7 mouse cellular contexts compared by ENCODE assay signal in genomic region chr2:153585981-153586380, GRCm38 (mm10). TPM values are rescaled to one million over a fixed set of nuclear protein-coding genes. Genes with fewer than 3 reads are reported as not detected.
DNase-seq lines count a peak whose midpoint lies in the region; ATAC-seq lines count a peak whose summit lies in the region.

No protein-coding gene starts in this region.

- H3K9ac ChIP-seq in kidney, embryonic 15.5 days: no peak overlapping the region
- no peak overlapping the region for H3K9ac ChIP-seq in hindbrain, embryonic 14.5 days
- H3K9ac ChIP-seq in midbrain, embryonic 14.5 days (replicated peaks; ENCODE audit: low read length): peak overlapping the region; percentile 32; the same call in 1 of the 2 replicates

- no peaks in the 10 kb centered on the region for H3K27me3 ChIP-seq in kidney, embryonic 15.5 days
- no peaks in the 10 kb centered on the region for H3K27me3 ChIP-seq in hindbrain, embryonic 14.5 days (ENCODE audit: control insufficient read depth, insufficient read depth, low read length)
- no peaks in the 10 kb centered on the region for H3K27me3 ChIP-seq in midbrain, embryonic 14.5 days (ENCODE audit: control insufficient read depth, insufficient read depth, low read length)

- no peak overlapping the region for H3K4me3 ChIP-seq in kidney, embryonic 15.5 days (replicated peaks)
- H3K4me3 ChIP-seq in hindbrain, embryonic 14.5 days (replicated peaks; ENCODE audit: low read length): no peak overlapping the region
- no peak overlapping the region; the same call in 1 of the 2 replicates for H3K4me3 ChIP-seq in midbrain, embryonic 14.5 days (replicated peaks; ENCODE audit: low read depth, low read length)

- no peak for DNase-seq in kidney, postnatal 36 days
- DNase-seq in ZHBTc4 (ENCODE audit: low read depth, low spot score): peak; percentile 58
- no peak for DNase-seq in hindbrain, embryonic 14.5 days (ENCODE audit: low spot score)
- no peak for DNase-seq in midbrain, embryonic 14.5 days
- no peak for DNase-seq in left cerebral cortex, adult 9 months (ENCODE audit: low spot score in 2 of 2)
- DNase-seq in thymus, postnatal 36 days: no peak

- H3K4me2 ChIP-seq in kidney, embryonic 15.5 days: peak overlapping the region; percentile 54; the same call in 1 of the 2 replicates
- H3K4me2 ChIP-seq in hindbrain, embryonic 14.5 days (replicated peaks): peak overlapping the region; percentile 44
- H3K4me2 ChIP-seq in midbrain, embryonic 14.5 days (ENCODE audit: low read length): no peak overlapping the region; the same call in 1 of the 2 replicates

- no peak overlapping the region for H3K27ac ChIP-seq in kidney, embryonic 15.5 days
- no peak overlapping the region for H3K27ac ChIP-seq in hindbrain, embryonic 14.5 days
- no peak overlapping the region for H3K27ac ChIP-seq in midbrain, embryonic 14.5 days (replicated peaks; ENCODE audit: low read depth, low read length)

- H3K9me3 ChIP-seq in kidney, embryonic 15.5 days (replicated peaks): no peaks in the 10 kb centered on the region
- H3K9me3 ChIP-seq in hindbrain, embryonic 14.5 days (ENCODE audit: control insufficient read depth, low read length): no peaks in the 10 kb centered on the region
- no peaks in the 10 kb centered on the region for H3K9me3 ChIP-seq in midbrain, embryonic 14.5 days (ENCODE audit: control insufficient read depth, low read length)

- 73% methylated on average over 6 of the region's 6 CpGs for WGBS in kidney, embryonic 15.5 days
- WGBS in hindbrain, embryonic 14.5 days: 65% methylated on average over 6 of the region's 6 CpGs
- 65% methylated on average over 6 of the region's 6 CpGs for WGBS in midbrain, embryonic 14.5 days

- no peak for ATAC-seq in kidney, embryonic 15.5 days (replicated peaks; ENCODE audit: low FRiP score)
- ATAC-seq in hindbrain, embryonic 14.5 days (ENCODE audit: low FRiP score): no peak
- ATAC-seq in midbrain, embryonic 14.5 days (ENCODE audit: low FRiP score, low TSS enrichment): no peak

- H3K36me3 ChIP-seq in kidney, embryonic 15.5 days: no peaks in the 10 kb centered on the region
- no peaks in the 10 kb centered on the region for H3K36me3 ChIP-seq in hindbrain, embryonic 14.5 days (replicated peaks; ENCODE audit: control insufficient read depth, insufficient read depth)
- no peaks in the 10 kb centered on the region for H3K36me3 ChIP-seq in midbrain, embryonic 14.5 days (ENCODE audit: control insufficient read depth, insufficient read depth, low read length)

- H3K4me1 ChIP-seq in kidney, embryonic 15.5 days: peaks cover 18% of the 10 kb centered on the region
- H3K4me1 ChIP-seq in hindbrain, embryonic 14.5 days (replicated peaks; ENCODE audit: control insufficient read depth, insufficient read depth, low read length): no peaks in the 10 kb centered on the region
- no peaks in the 10 kb centered on the region for H3K4me1 ChIP-seq in midbrain, embryonic 14.5 days (ENCODE audit: control insufficient read depth, insufficient read depth, low read length)

RNA-seq across cellular contexts. Expression of gene Commd7, which starts 46.6 kb away (rescaled TPM):
- 75.2 and 78.8 TPM in 2 replicates for polyA plus RNA-seq in kidney, embryonic 15.5 days (2015; fragmentation: Nextera tagmentation; extraction: Ambion mirVana)
- 78.6 and 79.8 TPM in 2 replicates for polyA plus RNA-seq in hindbrain, embryonic 14.5 days (2014; fragmentation: Nextera tagmentation; extraction: Ambion mirVana)
- polyA plus RNA-seq in midbrain, embryonic 14.5 days (2014; fragmentation: Nextera tagmentation; extraction: Ambion mirVana): 76.0 and 92.8 TPM in 2 replicates

RNA-seq across cellular contexts. Expression of gene Nol4l, which starts 56.2 kb away (rescaled TPM):
- polyA plus RNA-seq in kidney, embryonic 15.5 days (2015; fragmentation: Nextera tagmentation; extraction: Ambion mirVana): 13.7 and 14.2 TPM in 2 replicates
- polyA plus RNA-seq in hindbrain, embryonic 14.5 days (2014; fragmentation: Nextera tagmentation; extraction: Ambion mirVana): 44.8 and 49.8 TPM in 2 replicates
- polyA plus RNA-seq in midbrain, embryonic 14.5 days (2014; fragmentation: Nextera tagmentation; extraction: Ambion mirVana): 44.8 and 51.7 TPM in 2 replicates
